In genomic region chr3:104888585-104888984, GRCm38 (mm10) we compare ENCODE assay signal across 24 mouse cellular contexts.
"Had no signal": no experiment of that assay in that cellular context is flagged by ENCODE, and none has a peak within 500 bp of the region (broad histone marks: within the 10 kb centered on the region; RNA-seq: fewer than 3 reads in every experiment).

No protein-coding gene starts in this region.

- H3K27me3 ChIP-seq: heart, embryonic 12.5 days; hindbrain, embryonic 12.5 days; intestine, embryonic 15.5 days; limb, embryonic 12.5 days had no signal

- H3K4me2 ChIP-seq: heart, embryonic 12.5 days; hindbrain, embryonic 12.5 days; hindbrain, embryonic 14.5 days; intestine, embryonic 15.5 days; limb, embryonic 12.5 days had no signal

- H3K4me1 ChIP-seq: heart, embryonic 10.5 days; heart, embryonic 12.5 days; hindbrain, embryonic 10.5 days; hindbrain, embryonic 12.5 days; limb, embryonic 10.5 days; limb, embryonic 12.5 days had no signal

- H3K9ac ChIP-seq: heart, embryonic 12.5 days; hindbrain, embryonic 12.5 days; hindbrain, embryonic 14.5 days; intestine, embryonic 15.5 days; limb, embryonic 12.5 days had no signal

- H3K4me3 ChIP-seq: gastrocnemius, adult 2 months; heart, embryonic 10.5 days; heart, embryonic 12.5 days; hindbrain, embryonic 10.5 days; hindbrain, embryonic 12.5 days; intestine, embryonic 15.5 days; layer of hippocampus, adult 2 months; left cerebral cortex, adult 2 months; limb, embryonic 10.5 days; limb, embryonic 12.5 days had no signal

- DNase-seq: gastrocnemius, adult 2 months; gastrocnemius, postnatal 10 days; gastrocnemius, postnatal 25 days; heart, adult 18-20 months; heart, postnatal 10 days; heart, postnatal 4 days; kidney, adult 18-20 months; kidney, adult 8-10 months; kidney, postnatal 14 days; kidney, postnatal 4 days had no signal

- H3K9me3 ChIP-seq: heart, embryonic 10.5 days; heart, embryonic 12.5 days; hindbrain, embryonic 10.5 days; hindbrain, embryonic 12.5 days; intestine, embryonic 15.5 days; limb, embryonic 10.5 days; limb, embryonic 12.5 days had no signal

- ATAC-seq: forebrain, embryonic 16.5 days; hindbrain, embryonic 16.5 days; inflammation-experienced regulatory T-cells, adult 6 months; intestine, embryonic 15.5 days; intestine, postnatal 0 days had no signal

- H3K27ac ChIP-seq: gastrocnemius, adult 2 months; heart, embryonic 10.5 days; hindbrain, embryonic 10.5 days; hindbrain, embryonic 12.5 days; hindbrain, embryonic 14.5 days; intestine, embryonic 15.5 days; left cerebral cortex, adult 2 months; limb, embryonic 10.5 days; limb, embryonic 12.5 days had no signal
